Mouse (Mus musculus) left cerebral cortex, postnatal 4 days (tissue): ENCODE data around the gene Cnppd1. TPM values are rescaled to one million over a fixed set of nuclear protein-coding genes. Genes with fewer than 3 reads are reported as not detected.

ENCODE experiments used
- DNase-seq: peaks from one replicate; pipeline ENCODE4 v3.0.0-alpha.2; 2022
- intact Hi-C: fragments of 180-260 bp; cut with DNase I; formaldehyde crosslinking; loops from one replicate; pipeline ENCODE4 v1.15.1; 2025
- total RNA-seq, 2 experiments: library from RNA; stranded (reverse); gene quantifications; 2 replicates each; pipeline ENCODE4 v1.2.3; 2021

Cnppd1 gene
- 10 to 100 TPM; 37.7 to 44.4 TPM for total RNA-seq

DNA sequence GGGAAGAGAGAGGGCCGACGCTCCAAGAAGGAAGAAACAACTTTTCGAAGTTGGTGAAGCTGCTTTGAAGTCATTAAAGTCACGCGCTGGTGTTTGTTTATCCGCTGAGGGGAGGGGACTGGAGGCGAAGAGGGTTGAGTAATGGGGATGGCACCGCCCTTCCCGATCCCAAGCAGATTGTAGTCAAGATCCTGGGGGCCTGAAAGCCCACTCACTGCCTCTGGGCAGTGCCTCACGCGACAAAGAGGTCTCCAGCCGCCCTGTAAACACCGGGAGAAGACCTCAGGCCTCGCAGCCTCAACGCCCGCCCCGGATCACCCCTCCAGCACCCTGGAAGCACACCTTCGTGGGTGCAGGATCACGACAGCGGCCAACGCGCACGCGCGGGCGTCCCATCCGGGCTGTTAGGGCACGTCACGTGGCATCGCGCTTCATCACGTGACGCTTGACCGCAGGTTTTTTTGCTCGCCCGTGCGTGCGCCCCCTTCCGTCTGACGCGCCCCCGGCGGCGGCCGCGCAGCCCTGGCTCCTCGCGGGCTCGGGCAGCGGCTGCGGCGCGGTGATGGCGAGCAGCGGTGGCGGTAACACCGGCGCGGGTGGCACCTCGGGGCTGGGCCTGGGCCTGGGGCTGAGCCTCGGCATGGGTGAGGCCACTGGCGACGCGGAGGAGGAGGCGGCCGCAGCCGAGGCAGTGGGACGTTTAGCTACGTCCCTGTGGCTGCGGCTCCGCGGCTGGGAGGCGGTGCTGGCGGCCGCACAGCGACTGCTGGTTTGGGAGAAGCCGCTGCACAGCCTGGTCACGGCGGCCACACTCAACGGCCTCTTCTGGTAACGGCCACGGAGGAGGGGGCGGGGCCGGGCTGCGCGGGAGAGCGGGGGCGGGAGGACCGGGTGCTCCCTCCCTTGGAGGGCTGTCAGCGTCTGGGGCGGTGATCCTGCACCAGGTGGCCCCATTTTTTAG lies at the start of gene Cnppd1, which contains the start of gene Retreg2:
Gene Cnppd1, minus strand, starts transcription at position 411 of the 961 bp plus-strand sequence.
Gene Retreg2, plus strand, starts transcription at position 478 of the 961 bp plus-strand sequence.
- intact Hi-C loops, result no loop called here
- peak; percentile 97 for DNase-seq

DNA sequence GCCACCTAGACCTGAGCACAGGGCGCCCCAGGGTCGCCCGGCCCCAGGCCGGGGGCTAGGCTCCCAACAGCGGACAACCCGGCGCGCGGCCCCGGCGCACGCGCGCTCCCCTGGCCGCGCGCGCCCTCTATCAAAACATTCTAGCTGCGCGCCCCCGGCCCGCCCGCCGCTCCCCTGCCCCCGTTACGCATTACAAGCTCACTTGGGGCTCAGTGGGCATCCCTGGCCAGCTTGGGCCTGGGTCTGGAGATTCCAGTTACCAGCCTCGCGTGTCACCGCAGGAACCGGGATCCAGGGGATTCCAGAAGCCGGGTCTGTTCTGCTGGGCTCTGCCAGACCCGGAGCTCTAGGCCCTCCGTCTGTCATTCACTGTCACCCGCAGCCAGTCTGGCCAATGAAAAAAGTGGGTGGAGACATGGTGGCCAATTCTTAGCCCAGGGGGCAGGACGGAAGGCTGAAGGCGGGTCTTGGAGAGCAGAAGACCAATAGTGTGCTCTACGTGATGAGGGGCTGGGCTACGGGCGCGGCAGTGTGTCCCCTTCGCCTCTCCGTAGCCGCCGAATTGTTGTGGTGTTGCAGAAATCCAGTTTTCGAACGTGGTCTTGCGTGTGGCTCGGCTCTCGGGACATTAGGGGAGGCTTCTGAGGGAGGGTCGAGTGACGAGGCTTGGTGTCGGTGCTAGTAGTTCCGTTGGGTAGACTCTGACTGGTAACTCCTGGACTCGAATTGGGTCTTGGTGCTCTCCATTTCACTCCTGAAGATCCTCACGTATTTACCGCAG lies 49.3 kb upstream of the Cnppd1 start, which contains the start of the genes Ankzf1 and Atg9a:
Gene Ankzf1, plus strand, starts transcription at position 530 of the 781 bp plus-strand sequence.
Gene Atg9a, minus strand, starts transcription at position 575 of the 781 bp plus-strand sequence.
- intact Hi-C loops, result no loop called here
- DNase-seq, result peak; percentile 94

DNA sequence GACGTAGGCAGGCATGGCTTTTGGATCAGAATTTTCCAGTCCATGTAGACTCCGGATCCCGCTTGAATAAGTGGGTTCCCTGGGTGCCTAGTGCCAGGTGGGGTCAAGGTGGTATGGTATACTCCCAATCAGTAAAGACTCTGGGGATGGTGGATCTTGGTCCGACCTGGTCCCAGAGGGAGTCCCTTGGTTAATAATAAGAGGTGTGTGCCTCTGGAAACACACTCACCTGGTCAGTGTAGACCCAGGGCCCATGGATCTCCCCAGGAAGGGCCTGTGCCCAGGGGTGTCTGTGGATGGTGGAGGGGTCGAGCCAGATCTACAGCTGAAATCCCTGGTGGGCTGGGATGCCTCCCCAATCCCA lies 48.7 kb upstream of the Cnppd1 start:
- no peak for DNase-seq
- intact Hi-C loops, result no loop called here

DNA sequence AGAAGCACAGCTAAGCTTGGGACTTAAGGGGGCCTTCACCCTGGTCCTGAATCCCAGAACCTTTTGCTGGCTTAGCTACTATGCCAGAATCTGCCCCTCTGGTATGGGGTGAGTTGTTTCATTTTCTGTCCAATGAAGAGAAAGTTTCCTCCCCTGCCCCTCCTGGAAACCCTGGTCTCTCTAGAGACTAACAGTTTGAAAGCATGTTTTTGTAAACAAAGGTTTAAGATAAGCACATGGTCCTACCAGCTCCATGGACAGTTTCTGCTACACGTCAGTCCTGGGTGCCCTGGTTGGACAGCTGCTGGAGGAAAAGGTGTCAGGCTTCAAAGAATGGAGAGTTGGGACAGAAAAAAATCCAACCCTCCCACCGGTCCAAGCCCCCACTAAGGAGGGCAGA lies 48.1 kb upstream of the Cnppd1 start:
- intact Hi-C loops, result no loop called here
- DNase-seq, result no peak

DNA sequence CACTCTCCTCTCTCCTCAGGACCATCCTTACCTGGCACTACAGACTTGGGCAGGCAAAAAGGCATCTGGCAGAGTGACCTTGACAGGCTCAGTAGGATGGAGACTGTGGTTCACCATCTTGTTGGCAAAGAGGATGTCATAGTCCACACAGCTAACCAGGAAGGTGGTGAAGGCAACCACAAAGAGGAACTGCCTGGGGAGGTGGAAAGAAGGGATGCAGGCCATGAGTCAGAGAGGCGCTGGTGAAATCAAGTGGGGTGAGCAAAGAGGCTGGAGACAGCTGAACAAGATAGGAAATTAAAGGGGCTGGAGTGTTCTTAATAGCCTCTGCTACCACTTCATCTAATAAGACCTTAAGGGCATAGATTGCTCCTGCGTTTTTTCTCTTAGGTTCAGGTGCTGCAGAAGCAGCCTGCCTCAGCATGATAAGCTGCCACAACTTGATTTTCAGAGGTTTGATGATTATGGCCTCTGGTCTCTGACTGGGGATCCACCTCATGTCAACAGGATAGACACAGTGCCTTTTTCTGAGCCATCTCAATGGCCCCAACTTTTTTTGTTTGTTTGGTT lies 45.5 kb upstream of the Cnppd1 start:
- DNase-seq, result no peak
- intact Hi-C loops, result no loop called here

DNA sequence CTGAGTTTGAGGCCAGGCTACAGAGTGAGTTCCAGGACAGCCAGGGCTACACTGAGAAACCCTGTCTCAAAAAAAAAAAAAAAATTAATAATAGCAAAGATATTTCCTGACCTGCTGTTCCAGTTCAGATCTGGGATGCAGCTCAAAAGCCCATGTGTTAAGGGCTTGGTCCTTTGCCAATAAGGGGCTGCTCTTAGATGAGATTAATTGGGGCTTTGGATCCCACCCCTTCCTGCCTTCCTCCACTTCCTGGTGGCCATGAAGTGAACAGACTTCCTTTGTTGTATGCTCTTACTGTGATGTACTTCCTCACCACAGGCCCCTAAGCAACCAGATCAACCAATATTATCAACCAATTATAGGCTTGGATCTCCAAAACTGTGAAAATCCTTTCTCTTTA lies 44.6 kb upstream of the Cnppd1 start:
- no peak for DNase-seq
- intact Hi-C loops, result no loop called here

DNA sequence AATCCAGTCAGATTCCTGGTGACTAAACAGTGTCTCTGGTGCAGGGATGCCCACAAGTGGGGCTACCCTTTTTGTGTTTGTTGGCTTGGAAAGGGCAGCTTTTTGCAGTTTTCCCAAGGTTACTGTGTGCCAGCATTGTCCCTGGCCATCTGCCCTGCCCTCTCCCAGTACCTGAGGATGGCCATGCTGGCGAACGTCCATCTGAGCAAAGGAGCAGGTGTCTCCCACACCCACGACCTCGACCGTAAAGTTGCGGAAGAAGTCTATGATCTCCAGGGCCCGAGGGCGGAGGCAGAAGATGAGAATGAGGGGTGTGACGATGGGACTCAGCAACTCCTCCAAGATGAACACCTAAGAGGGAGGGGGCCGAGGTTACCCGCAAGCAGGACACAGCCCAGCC lies 43.0 kb upstream of the Cnppd1 start:
- intact Hi-C loops, result no loop called here

DNA sequence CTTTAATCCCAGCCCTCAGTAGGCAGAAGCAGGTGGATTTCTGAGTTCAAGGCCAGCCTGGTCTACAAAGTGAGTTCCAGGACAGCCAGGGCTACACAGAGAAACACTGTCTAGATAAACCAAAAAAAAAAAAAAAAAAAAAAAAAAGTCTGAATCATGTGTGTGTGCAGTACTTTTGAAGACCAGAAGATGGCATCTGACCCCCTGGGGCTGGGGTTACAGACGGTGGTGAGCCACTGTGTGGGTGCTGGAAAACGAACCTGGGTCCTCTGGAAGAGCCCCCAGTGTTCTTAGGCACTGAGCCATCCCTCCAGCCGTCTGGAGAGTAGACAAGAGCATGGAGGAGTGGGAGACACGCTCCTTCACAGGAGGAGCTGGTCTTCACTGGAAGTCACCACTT lies 39.6 kb upstream of the Cnppd1 start:
- intact Hi-C loops, result no loop called here
- no peak for DNase-seq

More for the DNA sequence above, 43.0 kb upstream of the Cnppd1 start:
- DNase-seq, result no peak

DNA sequence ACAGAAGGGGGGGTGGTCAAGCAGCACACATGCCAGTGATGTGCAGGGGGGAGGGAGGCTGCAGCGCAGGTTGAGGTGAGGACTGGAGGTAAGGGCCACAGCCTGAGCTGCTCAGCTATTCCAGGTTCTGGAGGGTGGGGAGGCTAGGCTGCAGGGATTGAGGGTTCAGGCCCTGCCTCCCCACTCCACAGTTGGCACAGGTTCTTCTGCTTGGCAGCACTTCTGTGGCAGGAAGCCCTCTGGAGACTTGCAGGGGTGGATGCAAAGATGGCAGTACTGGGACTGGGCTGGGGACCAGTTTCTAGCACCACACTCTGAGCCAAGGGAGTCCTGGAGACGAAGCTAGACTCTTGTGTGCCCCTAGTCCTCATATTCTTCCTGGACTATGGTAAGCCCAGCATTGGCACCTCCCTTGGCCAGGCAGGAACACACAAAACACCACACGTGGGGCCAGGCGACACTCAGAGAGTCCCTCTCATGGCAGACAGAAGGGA lies 38.9 kb upstream of the Cnppd1 start:
- DNase-seq, result no peak
- intact Hi-C loops, result no loop called here

DNA sequence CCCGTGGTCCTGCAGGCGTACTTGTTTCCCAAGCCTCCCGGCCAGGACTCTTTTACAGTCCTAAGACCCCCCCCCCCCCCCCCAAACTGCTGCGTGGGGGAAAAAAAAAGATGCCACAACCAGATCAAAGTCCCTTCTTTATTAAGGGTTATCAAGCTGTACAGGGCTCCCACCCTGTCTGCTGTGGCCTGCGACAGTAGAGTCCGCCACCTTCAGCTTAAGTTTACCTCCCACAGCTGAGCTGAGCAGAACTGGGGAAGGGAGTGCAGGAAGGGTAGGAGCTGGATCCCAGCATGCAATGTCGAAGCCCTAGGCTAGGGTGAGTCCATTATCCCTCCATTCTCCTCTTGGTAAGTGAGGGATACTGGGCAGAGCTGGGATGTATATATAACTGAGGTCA lies 38.2 kb upstream of the Cnppd1 start:
- no peak for DNase-seq
- intact Hi-C loops, result no loop called here

DNA sequence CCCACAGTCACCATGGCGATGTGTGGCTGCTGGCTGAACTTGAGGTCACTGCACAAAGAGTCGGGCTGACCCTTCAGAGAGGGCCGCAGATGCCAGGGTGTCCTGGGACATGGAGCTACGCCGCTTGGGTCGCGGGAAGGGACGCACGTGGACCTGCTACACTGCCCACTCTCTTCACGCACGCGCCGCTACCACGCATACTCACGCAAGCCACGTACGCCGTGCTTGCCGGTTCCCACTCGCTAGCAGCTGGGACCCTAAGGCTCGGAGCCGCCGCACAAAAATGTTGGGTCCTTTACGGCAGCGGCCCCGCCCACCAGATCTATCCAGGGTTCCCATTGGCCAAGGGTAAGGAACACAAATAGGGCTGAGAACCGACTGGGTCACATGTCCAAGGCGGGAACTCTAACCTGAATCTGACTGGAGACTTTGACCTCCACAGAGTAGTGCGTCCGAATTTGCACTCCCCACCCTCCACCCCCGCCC lies 37.6 kb upstream of the Cnppd1 start, which contains the start of gene Abcb6:
Gene Abcb6, minus strand, starts transcription at position 288 of the 486 bp plus-strand sequence.
- peak; percentile 89 for DNase-seq
- intact Hi-C loops, result no loop called here

DNA sequence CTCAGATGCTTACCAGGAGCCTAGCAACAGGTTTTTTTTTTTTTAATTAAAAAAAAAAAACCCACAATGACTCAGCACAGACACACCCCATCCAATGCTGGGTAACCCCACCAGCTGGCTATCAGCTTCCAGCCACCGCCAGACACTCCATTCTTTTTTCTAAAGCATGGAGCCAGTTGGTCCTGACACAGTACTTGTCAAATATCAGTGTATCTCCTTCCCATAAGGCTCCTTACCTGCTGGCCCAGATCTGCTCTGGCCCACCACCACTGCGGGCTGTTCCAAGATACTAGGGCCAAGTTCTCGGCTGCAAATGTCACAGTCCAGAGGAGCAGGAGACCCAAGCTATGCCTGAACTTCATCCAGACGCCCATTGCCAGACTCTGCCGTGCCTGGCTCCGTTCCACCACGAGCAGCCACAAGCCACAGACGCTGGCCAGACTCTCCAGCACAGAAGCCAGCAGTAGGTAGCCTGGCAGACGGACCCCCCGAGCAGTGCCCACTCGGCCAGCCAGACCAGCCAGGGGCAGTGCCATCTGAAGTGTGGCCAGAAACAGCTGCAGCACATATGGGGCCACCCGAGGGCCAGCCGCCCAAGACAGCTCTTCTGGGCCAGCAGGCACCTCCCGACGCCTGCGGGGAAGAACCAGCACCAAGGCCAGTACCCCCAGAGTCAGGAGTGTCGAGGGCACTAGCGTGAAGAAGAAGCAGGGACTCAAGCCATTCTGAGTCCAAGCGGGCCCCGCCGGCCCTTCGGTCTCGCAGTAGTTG lies 37.0 kb upstream of the Cnppd1 start:
- peak; percentile 95 for DNase-seq
- intact Hi-C loops, result no loop called here

DNA sequence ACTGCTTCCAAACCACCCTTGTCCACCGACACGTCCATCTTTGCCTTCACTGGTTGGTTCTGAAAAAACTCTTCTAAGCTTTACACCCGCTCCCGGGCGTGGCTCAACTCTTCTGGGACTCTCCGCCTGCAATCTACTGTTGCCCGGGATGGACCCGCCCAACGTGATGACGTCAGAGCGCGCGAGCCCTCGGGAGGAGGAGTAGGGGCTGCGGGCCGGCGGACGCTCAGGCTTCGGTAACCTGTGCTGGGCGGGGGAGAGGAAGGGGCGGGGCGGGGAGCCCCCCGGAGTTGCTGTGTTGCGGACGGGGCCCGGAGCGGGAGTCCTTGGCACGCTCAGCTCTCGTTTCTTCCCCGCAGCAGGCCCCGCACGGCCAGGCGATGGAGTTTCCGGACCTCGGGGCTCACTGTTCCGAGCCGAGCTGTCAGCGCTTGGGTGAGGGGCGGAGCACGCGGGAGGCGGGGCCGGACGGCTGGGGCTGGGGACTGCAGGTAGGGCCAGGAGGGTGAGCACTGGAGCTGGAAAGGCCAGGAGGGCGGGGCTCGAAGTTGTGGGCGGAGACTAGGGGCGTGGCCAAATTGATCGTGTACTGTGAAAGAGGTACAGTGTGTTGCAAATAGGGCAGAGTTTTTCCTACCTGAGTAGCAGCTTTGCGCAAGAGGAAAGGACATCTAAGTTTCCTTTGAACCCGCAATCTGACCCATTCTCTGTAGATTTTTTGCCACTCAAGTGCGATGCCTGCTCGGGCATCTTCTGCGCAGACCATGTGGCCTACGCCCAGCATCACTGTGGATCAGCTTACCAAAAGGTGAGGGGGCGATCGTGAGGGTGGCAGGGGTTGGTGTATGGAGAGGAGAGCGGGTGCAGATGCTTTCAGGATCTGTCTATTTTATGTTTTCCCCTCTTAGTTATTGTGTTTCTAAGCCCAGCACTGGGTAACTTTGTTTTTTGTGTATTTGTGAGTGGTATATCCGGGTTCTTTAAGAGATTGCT lies 26.3 kb upstream of the Cnppd1 start, which contains the start of gene Zfand2b:
Gene Zfand2b, plus strand, starts transcription at position 175 of the 993 bp plus-strand sequence.
- peak; percentile 97 for DNase-seq
- intact Hi-C loops, result no loop called here

DNA sequence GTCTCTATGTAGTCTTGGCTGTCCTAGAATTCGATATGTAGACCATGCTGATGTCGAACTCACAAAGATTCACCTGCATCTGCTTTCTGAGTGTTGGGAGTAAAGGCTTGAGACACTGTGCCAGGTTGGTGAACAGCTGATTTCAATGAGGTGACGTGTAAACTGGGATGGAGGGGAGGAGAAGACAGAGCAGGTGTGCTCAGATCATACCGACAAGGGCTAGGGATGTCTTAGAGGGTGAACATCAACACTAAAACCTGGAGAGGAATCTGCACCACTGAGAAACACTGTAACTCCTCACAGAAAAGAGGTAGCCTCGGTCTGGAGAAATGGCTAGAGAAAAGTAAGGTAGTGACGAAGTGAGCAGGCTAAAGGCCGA lies 25.6 kb upstream of the Cnppd1 start:
- intact Hi-C loops, result no loop called here
- no peak for DNase-seq

DNA sequence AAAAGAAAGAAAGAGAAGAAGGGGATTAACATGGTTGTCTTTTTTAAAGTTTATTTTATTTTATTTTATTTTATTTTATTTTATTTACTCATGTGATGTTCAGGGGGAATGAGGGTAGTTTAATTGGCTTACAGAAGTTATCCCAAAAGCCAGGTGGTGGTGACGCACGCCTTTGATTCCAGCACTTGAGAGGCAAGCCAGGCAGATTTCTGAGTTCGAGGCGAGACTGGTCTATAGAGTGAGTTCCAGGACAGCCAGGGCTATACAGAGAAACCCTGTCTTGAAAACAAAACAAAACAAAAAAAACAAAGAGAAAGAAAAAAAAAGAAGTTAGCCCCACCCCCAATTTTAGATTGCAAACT lies 17.7 kb upstream of the Cnppd1 start:
- intact Hi-C loops, result no loop called here
- no peak for DNase-seq

DNA sequence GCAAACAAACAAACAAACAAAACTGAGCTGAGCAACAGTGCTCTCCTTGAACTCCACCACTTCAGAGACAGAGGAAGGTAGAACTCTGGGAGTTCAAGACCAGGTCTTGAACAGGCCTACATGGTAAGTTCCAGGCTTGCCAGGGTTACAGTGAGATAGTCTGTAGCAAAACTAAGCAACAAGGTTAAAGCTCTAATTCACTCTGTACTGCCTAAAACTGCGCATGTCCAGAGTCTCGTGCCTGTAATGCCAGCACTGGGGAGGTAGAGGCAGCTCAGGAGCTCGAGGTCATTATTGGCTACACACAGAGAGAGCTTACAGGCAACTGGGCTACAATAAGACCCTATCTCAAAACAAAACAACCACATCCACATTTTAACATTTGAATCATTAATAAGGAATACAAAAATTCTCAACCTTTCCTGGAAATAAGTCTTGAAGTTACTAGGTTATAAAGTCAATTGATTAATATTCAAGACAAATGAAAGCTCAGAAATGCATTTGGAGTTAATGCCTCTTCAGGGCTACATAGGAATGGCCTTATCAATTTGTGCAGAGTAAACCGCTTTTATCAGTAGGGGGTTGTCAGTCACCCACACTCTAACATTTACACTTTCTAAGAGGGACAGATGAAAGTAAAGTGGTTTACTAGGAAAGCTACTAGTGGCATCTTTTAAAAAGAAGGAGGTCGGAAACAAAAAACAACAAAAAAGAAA lies 17.2 kb upstream of the Cnppd1 start:
- DNase-seq, result no peak
- intact Hi-C loops, result no loop called here

DNA sequence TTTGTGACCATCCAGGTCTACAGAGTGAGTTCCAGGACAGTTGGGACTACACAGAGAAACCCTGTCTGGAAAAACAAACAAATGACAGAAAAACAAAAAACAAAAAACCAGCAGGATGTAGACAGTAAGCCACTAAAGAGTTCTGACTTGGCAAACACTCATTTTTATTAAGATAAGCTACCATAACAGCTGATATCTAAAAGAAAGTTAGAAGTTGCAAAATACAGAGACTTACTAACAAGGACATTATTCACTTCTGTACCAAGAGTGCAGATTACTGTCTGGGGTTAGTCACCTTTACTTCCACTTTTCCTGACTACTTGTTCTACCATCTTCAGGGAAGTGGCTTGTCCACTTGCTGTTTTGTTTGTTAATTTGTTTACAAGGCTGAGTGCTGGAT lies 16.5 kb upstream of the Cnppd1 start:
- intact Hi-C loops, result no loop called here
- no peak for DNase-seq

DNA sequence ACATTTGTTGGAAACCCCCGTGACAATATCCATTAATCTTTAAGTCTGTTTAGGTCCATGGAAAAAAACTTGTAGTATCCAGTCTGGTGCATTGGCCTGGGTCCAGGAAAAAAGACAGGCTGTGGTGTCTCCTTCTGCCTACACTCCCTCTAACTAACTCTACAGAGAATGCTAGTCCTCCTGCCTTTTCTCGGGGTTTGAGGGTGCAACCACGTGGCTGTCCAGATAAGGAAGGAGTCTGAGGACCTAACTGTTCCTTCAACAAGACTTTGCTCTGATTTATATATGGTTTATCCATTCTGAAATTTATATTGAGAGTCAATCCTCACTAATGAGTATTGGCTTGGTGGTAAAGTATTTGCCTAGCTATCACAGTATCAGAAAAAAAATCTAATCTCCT lies 13.3 kb upstream of the Cnppd1 start:
- DNase-seq, result no peak
- intact Hi-C loops, result no loop called here
